Mouse (Mus musculus): Measurements from ENCODE around the gene Foxs1. TPM values are rescaled to one million over a fixed set of nuclear protein-coding genes. Genes with fewer than 3 reads are reported as not detected.

Gene Foxs1
- 1.1 and 1.5 TPM in 2 replicates for polyA plus RNA-seq (2012; rRNA removed)

GRCm38 (mm10) chr2:152933048-152933447 lies at the start of gene Foxs1:
Gene Foxs1, minus strand, starts transcription at chr2:152933208.
- no peak for DNase-seq (ENCODE audit: extremely low spot score in 1 of 2, low spot score in 1 of 2)

GRCm38 (mm10) chr2:152976991-152977390 lies 44.0 kb upstream of the Foxs1 start:
- DNase-seq (ENCODE audit: extremely low spot score in 1 of 2, low spot score in 1 of 2) = no peak

GRCm38 (mm10) chr2:152965555-152965954 lies 32.5 kb upstream of the Foxs1 start:
- no peak for DNase-seq (ENCODE audit: extremely low spot score in 1 of 2, low spot score in 1 of 2)

GRCm38 (mm10) chr2:152962091-152962793 lies 29.2 kb upstream of the Foxs1 start, which contains the start of gene Ttll9:
Gene Ttll9, plus strand, starts transcription at chr2:152962485.
- DNase-seq (ENCODE audit: extremely low spot score in 1 of 2, low spot score in 1 of 2) = peak; percentile 83 to 87

GRCm38 (mm10) chr2:152958116-152958515 lies 25.1 kb upstream of the Foxs1 start:
- DNase-seq (ENCODE audit: extremely low spot score in 1 of 2, low spot score in 1 of 2) = no peak

- no peak for DNase-seq (ENCODE audit: extremely low spot score in 1 of 2, low spot score in 1 of 2)
These were observed 19.1 kb upstream of the Foxs1 start for GRCm38 (mm10) chr2:152951850-152952720.

- DNase-seq (ENCODE audit: extremely low spot score in 1 of 2, low spot score in 1 of 2) = peak in 1 of 2 experiments; percentile 66
These were observed 18.2 kb upstream of the Foxs1 start, which contains the start of gene Dusp15 for GRCm38 (mm10) chr2:152951065-152951849. Gene Dusp15, minus strand, starts transcription at chr2:152951698.

GRCm38 (mm10) chr2:152950358-152951064 lies 17.5 kb upstream of the Foxs1 start:
- DNase-seq (ENCODE audit: extremely low spot score in 1 of 2, low spot score in 1 of 2) = no peak

- no peak for DNase-seq (ENCODE audit: extremely low spot score in 1 of 2, low spot score in 1 of 2)
These were observed 15.5 kb upstream of the Foxs1 start for GRCm38 (mm10) chr2:152948438-152949020.

- DNase-seq (ENCODE audit: extremely low spot score in 1 of 2, low spot score in 1 of 2) = no peak
These were observed 14.1 kb upstream of the Foxs1 start for GRCm38 (mm10) chr2:152947098-152947497.

- no peak for DNase-seq (ENCODE audit: extremely low spot score in 1 of 2, low spot score in 1 of 2)
These were observed 11.0 kb upstream of the Foxs1 start for GRCm38 (mm10) chr2:152944013-152944412.

- DNase-seq (ENCODE audit: extremely low spot score in 1 of 2, low spot score in 1 of 2) = no peak
These were observed 10.6 kb upstream of the Foxs1 start for GRCm38 (mm10) chr2:152943568-152943967.

GRCm38 (mm10) chr2:152942898-152943515 lies 10.0 kb upstream of the Foxs1 start:
- DNase-seq (ENCODE audit: extremely low spot score in 1 of 2, low spot score in 1 of 2) = no peak

GRCm38 (mm10) chr2:152941776-152942175 lies 8.8 kb upstream of the Foxs1 start:
- no peak for DNase-seq (ENCODE audit: extremely low spot score in 1 of 2, low spot score in 1 of 2)

GRCm38 (mm10) chr2:152941106-152941505 lies 8.1 kb upstream of the Foxs1 start:
- DNase-seq (ENCODE audit: extremely low spot score in 1 of 2, low spot score in 1 of 2) = no peak

GRCm38 (mm10) chr2:152939846-152940245 lies 6.8 kb upstream of the Foxs1 start:
- peak in 1 of 2 experiments; percentile 73 for DNase-seq (ENCODE audit: extremely low spot score in 1 of 2, low spot score in 1 of 2)

GRCm38 (mm10) chr2:152933614-152934013 lies 606 bp upstream of the Foxs1 start:
- DNase-seq (ENCODE audit: extremely low spot score in 1 of 2, low spot score in 1 of 2) = peak in 1 of 2 experiments; percentile 61

- no peak for DNase-seq (ENCODE audit: extremely low spot score in 1 of 2, low spot score in 1 of 2)
These were observed 1.4 kb downstream of the Foxs1 start for GRCm38 (mm10) chr2:152931456-152932160.

GRCm38 (mm10) chr2:152930276-152930675 lies 2.7 kb downstream of the Foxs1 start:
- DNase-seq (ENCODE audit: extremely low spot score in 1 of 2, low spot score in 1 of 2) = no peak

Data from frontal cortex, adult 2 months (tissue).